Mouse (Mus musculus): ENCODE measurements at regions not wholly inside any gene's neighbourhood (a gene's known extent, or its start where the extent isn't known, plus 50 kb on each side); places are given as distances from the start of the nearest gene placed in this dataset.

GRCm38 (mm10) chr10:121206743-121207039, 144.4 kb downstream of the Tbc1d30 start:
- no peak for TF ChIP-seq CTCF (IDR thresholded peaks at IDR 0.05)
- TF ChIP-seq EP300 (IDR thresholded peaks at IDR 0.05; ENCODE audit: insufficient read depth, low read depth, low read length): no peak
